Mouse (Mus musculus) liver, embryonic 12.5 days (tissue): Measurements from ENCODE around the gene Nudt3. TPM values are rescaled to one million over a fixed set of nuclear protein-coding genes. Genes with fewer than 3 reads are reported as not detected.

Experiments used
- ATAC-seq: fragments of 200-750 bp; cut with Nextera tagmentation; 2 replicates; pipeline ENCODE4 v1.8.0; 2017; ENCODE audit warnings: moderate number of reproducible peaks, mild to moderate bottlenecking, moderate library complexity
- H3K27ac ChIP-seq: fragments of 300-500 bp; sonication (generic); 2 replicates; pipeline ENCODE4 v1.5.1; 2016; ENCODE audit warnings: mild to moderate bottlenecking
- H3K27me3 ChIP-seq: fragments of 300-500 bp; sonication (generic); replicated peaks from 2 replicates; pipeline ENCODE4 v1.6.1; 2016; ENCODE audit warnings: mild to moderate bottlenecking, moderate library complexity
- H3K36me3 ChIP-seq: fragments of 300-500 bp; sonication (generic); 2 replicates; pipeline ENCODE4 v1.6.1; 2016; ENCODE audit warnings: mild to moderate bottlenecking, moderate library complexity
- H3K4me1 ChIP-seq: fragments of 300-500 bp; sonication (generic); 2 replicates; pipeline ENCODE4 v1.6.1; 2016
- H3K4me2 ChIP-seq: fragments of 300-500 bp; sonication (generic); 2 replicates; pipeline ENCODE4 v1.6.1; 2016; ENCODE audit warnings: mild to moderate bottlenecking, moderate library complexity
- H3K4me3 ChIP-seq: fragments of 300-500 bp; sonication (generic); 2 replicates; pipeline ENCODE4 v1.5.1; 2016; ENCODE audit warnings: mild to moderate bottlenecking, moderate library complexity
- H3K9ac ChIP-seq: fragments of 300-500 bp; sonication (generic); 2 replicates; pipeline ENCODE4 v1.6.1; 2016; ENCODE audit warnings: mild to moderate bottlenecking, moderate library complexity
- H3K9me3 ChIP-seq: fragments of 300-500 bp; sonication (generic); replicated peaks from 2 replicates; pipeline ENCODE4 v1.6.1; 2016; ENCODE audit warnings: mild to moderate bottlenecking, moderate library complexity
- WGBS: fragments of 180-500 bp; shearing (Covaris S2); methylation state at CpG from one replicate; pipeline ENCODE4 v1.1.7; 2016; ENCODE audit not compliant: insufficient replicate concordance; 5-methylcytosine and 5-hydroxymethylcytosine counted together
- polyA plus RNA-seq: library from polyadenylated mRNA; unstranded; fragments of >200 nt; fragmentation: Nextera tagmentation; extraction: Ambion mirVana; gene quantifications from 2 replicates; pipeline ENCODE4 v1.2.1, GENCODE M21; 2016

Nudt3 gene
- polyA plus RNA-seq, 1 experiment from 2014 or later = 51.2 TPM

- H3K9me3 ChIP-seq = no peaks in the 10 kb centered on the region
- peak; percentile 41; the same call in 1 of the 2 replicates for ATAC-seq
- no peak overlapping the region for H3K9ac ChIP-seq
- peak overlapping the region; percentile 22; the same call in 1 of the 2 replicates for H3K4me2 ChIP-seq
- H3K4me3 ChIP-seq = no peak overlapping the region
- 38% methylated on average over 3 of the region's 3 CpGs for WGBS
- H3K36me3 ChIP-seq = peaks cover 36% of the 10 kb centered on the region
- H3K27me3 ChIP-seq = no peaks in the 10 kb centered on the region
- H3K27ac ChIP-seq = no peak overlapping the region
- H3K4me1 ChIP-seq = peaks cover 58% of the 10 kb centered on the region
These were observed 11.8 kb downstream of the Nudt3 start for GRCm38 (mm10) chr17:27611519-27611884.

DNA sequence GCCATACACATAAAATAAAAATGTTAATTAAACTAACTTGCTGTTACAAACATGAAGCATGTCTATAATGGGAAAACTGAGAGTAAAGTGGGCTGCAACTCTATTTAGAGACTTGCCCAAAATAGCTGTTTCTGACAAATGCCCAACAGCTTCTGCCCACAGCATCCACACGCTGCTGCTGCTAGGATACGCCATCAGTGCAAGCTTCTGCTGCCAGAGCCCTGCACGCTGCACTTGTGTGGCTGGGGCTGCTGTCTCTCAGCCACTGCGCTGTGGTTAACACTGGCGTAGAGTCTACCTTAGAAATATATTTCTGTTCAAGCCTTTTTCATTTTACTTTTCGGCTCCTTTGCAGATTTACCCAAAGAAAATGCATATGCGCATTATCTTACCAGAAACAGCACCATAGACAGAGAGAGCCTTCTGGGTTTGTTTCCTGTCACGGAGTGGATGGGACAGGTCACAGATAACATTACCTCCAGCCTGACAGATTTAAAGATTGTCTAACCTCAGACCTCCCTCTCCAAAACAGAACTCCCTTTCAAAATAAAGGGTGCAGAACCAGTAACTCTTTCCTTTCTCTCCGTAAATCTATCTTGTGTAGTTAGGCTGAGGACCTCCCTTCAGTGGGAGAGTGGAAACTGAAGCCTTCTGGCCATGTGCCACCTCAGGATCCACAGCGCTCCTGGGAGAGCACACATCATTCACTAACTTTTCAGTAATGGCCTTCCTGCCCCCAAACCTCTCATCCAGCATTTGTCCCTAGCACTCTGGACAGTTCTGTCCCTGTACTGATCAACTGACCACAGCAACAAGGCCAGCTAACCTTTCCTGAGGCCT is 12.4 kb downstream of the Nudt3 start:
- Histone ChIP-seq H3K27me3 (no peaks in the 10 kb centered on the region), H3K27ac (no peak overlapping the region), H3K4me1 (peaks cover 62% of the 10 kb centered on the region), H3K36me3 (peaks cover 35% of the 10 kb centered on the region), H3K4me3 (no peak overlapping the region), H3K9ac (no peak overlapping the region), H3K4me2 (peak overlapping the region; percentile 22), H3K9me3 (no peaks in the 10 kb centered on the region)
- WGBS = 40% methylated on average over 10 of the region's 10 CpGs
- ATAC-seq = no peak

- no peak for ATAC-seq
- H3K4me2 ChIP-seq = no peak overlapping the region
- no peak overlapping the region for H3K27ac ChIP-seq
- H3K4me1 ChIP-seq = peaks cover 63% of the 10 kb centered on the region
- H3K36me3 ChIP-seq = peaks cover 31% of the 10 kb centered on the region
- H3K27me3 ChIP-seq = no peaks in the 10 kb centered on the region
- WGBS = 81% methylated on average over 7 of the region's 7 CpGs
- H3K4me3 ChIP-seq = no peak overlapping the region
- no peaks in the 10 kb centered on the region for H3K9me3 ChIP-seq
- no peak overlapping the region for H3K9ac ChIP-seq
These were observed 13.7 kb downstream of the Nudt3 start for GRCm38 (mm10) chr17:27609576-27609975.

- WGBS = 41% methylated on average over 21 of the region's 21 CpGs
- Histone ChIP-seq H3K4me1 (peaks cover 65% of the 10 kb centered on the region), H3K4me3 (no peak overlapping the region), H3K27me3 (no peaks in the 10 kb centered on the region), H3K36me3 (peaks cover 9% of the 10 kb centered on the region), H3K4me2 (peak overlapping the region; percentile 18), H3K9me3 (no peaks in the 10 kb centered on the region), H3K9ac (0 out of 2 replicates have a peak overlapping the region, but pooled peaks have one; percentile 9), H3K27ac (peak overlapping the region; percentile 51; the same call in 1 of the 2 replicates)
- ATAC-seq = peak; percentile 50
These were observed 19.6 kb downstream of the Nudt3 start for GRCm38 (mm10) chr17:27603522-27604234.

GRCm38 (mm10) chr17:27603036-27603435 is 20.3 kb downstream of the Nudt3 start:
- Histone ChIP-seq H3K4me1 (peaks cover 65% of the 10 kb centered on the region), H3K9me3 (no peaks in the 10 kb centered on the region), H3K36me3 (peaks cover 4% of the 10 kb centered on the region), H3K9ac (no peak overlapping the region), H3K4me3 (no peak overlapping the region), H3K27ac (no peak overlapping the region), H3K4me2 (no peak overlapping the region), H3K27me3 (no peaks in the 10 kb centered on the region)
- 65% methylated on average over 2 of the region's 2 CpGs for WGBS
- ATAC-seq = no peak

DNA sequence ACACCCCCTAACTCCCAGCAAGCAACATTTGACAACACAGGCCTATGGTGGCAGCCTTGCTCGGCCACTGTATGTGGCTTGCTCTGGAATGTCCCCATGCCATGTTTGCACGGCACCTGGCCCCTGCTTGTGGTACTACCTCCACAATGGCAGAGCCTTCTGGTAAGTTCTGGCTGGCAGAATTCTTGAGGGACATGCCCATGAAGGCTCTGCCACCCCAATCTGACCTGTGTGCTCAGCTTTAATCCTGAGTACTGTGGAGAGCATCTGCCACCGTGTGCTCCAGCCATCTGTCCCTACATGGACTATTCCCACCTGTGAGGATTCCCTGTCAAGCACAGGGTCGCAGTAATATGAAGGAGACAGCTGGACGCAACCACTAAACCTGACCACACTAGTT is 22.4 kb downstream of the Nudt3 start:
- no peak for ATAC-seq

DNA sequence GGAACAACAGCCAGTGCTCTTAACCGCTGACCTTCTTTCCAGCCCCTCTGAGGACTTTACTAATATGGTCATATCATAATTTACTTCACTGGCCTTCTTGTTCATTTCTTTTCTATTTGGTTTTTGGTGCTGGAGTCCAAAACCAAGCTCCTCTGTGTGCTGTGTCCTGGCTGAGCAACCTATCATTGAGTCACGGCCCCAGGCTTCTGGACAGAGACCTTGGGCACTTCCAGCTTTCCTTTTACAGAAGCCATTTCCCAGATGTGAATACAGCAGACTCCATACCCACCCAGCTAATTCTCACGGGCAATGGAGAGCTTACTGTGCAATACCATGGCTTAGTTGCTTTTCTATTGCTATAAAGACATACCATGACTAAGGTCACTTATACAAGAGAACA is 23.0 kb downstream of the Nudt3 start:
- no peak overlapping the region for H3K4me2 ChIP-seq
- no peak overlapping the region for H3K9ac ChIP-seq
- no peaks in the 10 kb centered on the region for H3K27me3 ChIP-seq
- H3K9me3 ChIP-seq = no peaks in the 10 kb centered on the region
- H3K4me3 ChIP-seq = no peak overlapping the region
- ATAC-seq = no peak
- 80% methylated on average over 3 of the region's 3 CpGs for WGBS
- H3K4me1 ChIP-seq = peaks cover 55% of the 10 kb centered on the region
- H3K36me3 ChIP-seq = peaks cover 20% of the 10 kb centered on the region
- no peak overlapping the region for H3K27ac ChIP-seq

More for the DNA sequence above, 22.4 kb downstream of the Nudt3 start:
- H3K9ac ChIP-seq = no peak overlapping the region
- no peaks in the 10 kb centered on the region for H3K27me3 ChIP-seq
- WGBS = 77% methylated on average over 5 of the region's 5 CpGs
- H3K4me1 ChIP-seq = peaks cover 60% of the 10 kb centered on the region
- H3K36me3 ChIP-seq = peaks cover 15% of the 10 kb centered on the region
- no peak overlapping the region for H3K4me3 ChIP-seq
- no peaks in the 10 kb centered on the region for H3K9me3 ChIP-seq
- no peak overlapping the region for H3K27ac ChIP-seq
- no peak overlapping the region for H3K4me2 ChIP-seq

- Histone ChIP-seq H3K9ac (no peak overlapping the region), H3K9me3 (no peaks in the 10 kb centered on the region), H3K27me3 (no peaks in the 10 kb centered on the region), H3K27ac (no peak overlapping the region), H3K4me2 (no peak overlapping the region), H3K4me3 (no peak overlapping the region), H3K36me3 (peaks cover 52% of the 10 kb centered on the region), H3K4me1 (peaks cover 23% of the 10 kb centered on the region)
- WGBS = 79% methylated on average over 21 of the region's 21 CpGs
- ATAC-seq = no peak
These were observed 26.7 kb downstream of the Nudt3 start for GRCm38 (mm10) chr17:27596376-27597190.

- Histone ChIP-seq H3K9ac (no peak overlapping the region), H3K36me3 (peaks cover 58% of the 10 kb centered on the region), H3K4me1 (peaks cover 22% of the 10 kb centered on the region), H3K27me3 (no peaks in the 10 kb centered on the region), H3K4me2 (no peak overlapping the region), H3K4me3 (no peak overlapping the region), H3K9me3 (no peaks in the 10 kb centered on the region), H3K27ac (no peak overlapping the region)
- 86% methylated on average over 15 of the region's 15 CpGs for WGBS
- ATAC-seq = no peak
These were observed 27.5 kb downstream of the Nudt3 start for GRCm38 (mm10) chr17:27595659-27596375.

DNA sequence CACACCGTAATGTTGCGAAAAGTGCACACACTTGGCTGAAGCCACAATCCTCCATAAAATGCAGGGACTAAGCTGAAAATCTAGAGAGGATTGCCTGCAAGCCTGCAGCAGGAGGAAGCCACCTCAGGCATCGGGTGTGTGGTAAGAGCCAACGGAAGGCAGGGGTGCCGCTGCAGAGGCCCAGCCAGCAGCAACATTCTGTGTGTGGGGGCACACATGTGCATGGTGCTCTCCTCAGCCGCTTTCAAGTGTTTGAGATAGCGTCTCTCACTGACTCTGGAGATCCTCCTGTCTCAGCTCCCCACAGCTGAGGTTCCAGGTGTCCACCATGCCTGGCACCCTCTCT is 30.8 kb downstream of the Nudt3 start:
- H3K9me3 ChIP-seq = no peaks in the 10 kb centered on the region
- H3K27me3 ChIP-seq = no peaks in the 10 kb centered on the region
- peaks cover 81% of the 10 kb centered on the region for H3K36me3 ChIP-seq
- WGBS = 85% methylated on average over 7 of the region's 7 CpGs
- no peak for ATAC-seq
- H3K27ac ChIP-seq = no peak overlapping the region
- H3K4me2 ChIP-seq = no peak overlapping the region
- H3K9ac ChIP-seq = no peak overlapping the region
- no peak overlapping the region for H3K4me3 ChIP-seq
- peaks cover 44% of the 10 kb centered on the region for H3K4me1 ChIP-seq

- Histone ChIP-seq H3K36me3 (peaks cover 79% of the 10 kb centered on the region), H3K4me2 (no peak overlapping the region), H3K9me3 (no peaks in the 10 kb centered on the region), H3K27me3 (no peaks in the 10 kb centered on the region), H3K4me1 (peaks cover 50% of the 10 kb centered on the region), H3K4me3 (no peak overlapping the region), H3K27ac (no peak overlapping the region), H3K9ac (no peak overlapping the region)
- WGBS = 83% methylated on average over 12 of the region's 12 CpGs
- ATAC-seq = no peak
These were observed 31.3 kb downstream of the Nudt3 start for GRCm38 (mm10) chr17:27591826-27592564.
